Mouse (Mus musculus): ENCODE data around the gene Ift140. TPM values are rescaled to one million over a fixed set of nuclear protein-coding genes. Genes with fewer than 3 reads are reported as not detected.

Gene Ift140
- polyA plus RNA-seq, 1 experiment from 2014 or later: 31.6 TPM

GRCm38 (mm10) chr17:25047143-25047542 is 31.3 kb downstream of the Ift140 start:
- H3K36me3 ChIP-seq (replicated peaks): peaks cover 66% of the 10 kb centered on the region
- H3K27me3 ChIP-seq (replicated peaks; ENCODE audit: low read depth, poor library complexity, severe bottlenecking): no peaks in the 10 kb centered on the region
- 93% methylated on average over 6 of the region's 6 CpGs for WGBS
- H3K4me3 ChIP-seq: no peak overlapping the region
- no peak overlapping the region for H3K27ac ChIP-seq (replicated peaks)
- DNase-seq (ENCODE audit: low spot score): no peak
- no peaks in the 10 kb centered on the region for H3K9me3 ChIP-seq
- H3K4me1 ChIP-seq: no peaks in the 10 kb centered on the region

- DNase-seq (ENCODE audit: low spot score): no peak
- no peak overlapping the region for H3K4me3 ChIP-seq
- no peaks in the 10 kb centered on the region for H3K27me3 ChIP-seq (replicated peaks; ENCODE audit: low read depth, poor library complexity, severe bottlenecking)
- H3K36me3 ChIP-seq (replicated peaks): peaks cover 84% of the 10 kb centered on the region
- no peak overlapping the region for H3K27ac ChIP-seq (replicated peaks)
- H3K4me1 ChIP-seq: no peaks in the 10 kb centered on the region
- no peaks in the 10 kb centered on the region for H3K9me3 ChIP-seq
- WGBS: 89% methylated on average over 9 of the region's 9 CpGs
These were observed 37.4 kb downstream of the Ift140 start for GRCm38 (mm10) chr17:25053274-25053673.

GRCm38 (mm10) chr17:25057041-25057440 is 41.2 kb downstream of the Ift140 start:
- Histone ChIP-seq H3K4me3 (no peak overlapping the region), H3K9me3 (no peaks in the 10 kb centered on the region), H3K36me3 (replicated peaks) (peaks cover 90% of the 10 kb centered on the region), H3K27ac (replicated peaks) (no peak overlapping the region), H3K27me3 (replicated peaks; ENCODE audit: low read depth, poor library complexity, severe bottlenecking) (no peaks in the 10 kb centered on the region), H3K4me1 (no peaks in the 10 kb centered on the region)
- WGBS: 87% methylated on average over 6 of the region's 6 CpGs
- DNase-seq (ENCODE audit: low spot score): no peak

- Histone ChIP-seq H3K4me1 (no peaks in the 10 kb centered on the region), H3K4me3 (no peak overlapping the region), H3K9me3 (no peaks in the 10 kb centered on the region), H3K27me3 (replicated peaks; ENCODE audit: low read depth, poor library complexity, severe bottlenecking) (no peaks in the 10 kb centered on the region), H3K36me3 (replicated peaks) (peaks cover 76% of the 10 kb centered on the region), H3K27ac (replicated peaks) (no peak overlapping the region)
- DNase-seq (ENCODE audit: low spot score): no peak
- 88% methylated on average over 4 of the region's 4 CpGs for WGBS
These were observed 47.4 kb downstream of the Ift140 start for GRCm38 (mm10) chr17:25063261-25063660.

- Histone ChIP-seq H3K27ac (replicated peaks) (no peak overlapping the region), H3K36me3 (replicated peaks) (peaks cover 70% of the 10 kb centered on the region), H3K4me3 (no peak overlapping the region)
These were observed 48.0 kb downstream of the Ift140 start for GRCm38 (mm10) chr17:25063872-25064271.

GRCm38 (mm10) chr17:25064351-25064750 is 48.5 kb downstream of the Ift140 start:
- Histone ChIP-seq H3K9me3 (no peaks in the 10 kb centered on the region), H3K36me3 (replicated peaks) (peaks cover 65% of the 10 kb centered on the region), H3K27ac (replicated peaks) (no peak overlapping the region), H3K4me3 (no peak overlapping the region), H3K27me3 (replicated peaks; ENCODE audit: low read depth, poor library complexity, severe bottlenecking) (no peaks in the 10 kb centered on the region), H3K4me1 (no peaks in the 10 kb centered on the region)
- no peak for DNase-seq (ENCODE audit: low spot score)
- WGBS: 77% methylated on average over 9 of the region's 9 CpGs

More at GRCm38 (mm10) chr17:25063872-25064271, 48.0 kb downstream of the Ift140 start:
- no peaks in the 10 kb centered on the region for H3K27me3 ChIP-seq (replicated peaks; ENCODE audit: low read depth, poor library complexity, severe bottlenecking)
- H3K9me3 ChIP-seq: no peaks in the 10 kb centered on the region
- WGBS: 93% methylated on average over 12 of the region's 12 CpGs
- no peak for DNase-seq (ENCODE audit: low spot score)
- H3K4me1 ChIP-seq: no peaks in the 10 kb centered on the region

- 80% methylated on average over 3 of the region's 3 CpGs for WGBS
- DNase-seq (ENCODE audit: low spot score): no peak
- Histone ChIP-seq H3K36me3 (replicated peaks) (peaks cover 63% of the 10 kb centered on the region), H3K4me1 (no peaks in the 10 kb centered on the region), H3K27me3 (replicated peaks; ENCODE audit: low read depth, poor library complexity, severe bottlenecking) (no peaks in the 10 kb centered on the region), H3K9me3 (no peaks in the 10 kb centered on the region), H3K27ac (replicated peaks) (no peak overlapping the region), H3K4me3 (no peak overlapping the region)
These were observed 49.3 kb downstream of the Ift140 start for GRCm38 (mm10) chr17:25065189-25065588.

GRCm38 (mm10) chr17:25066595-25066994 is 50.7 kb downstream of the Ift140 start:
- H3K9me3 ChIP-seq: no peaks in the 10 kb centered on the region
- 93% methylated on average over 7 of the region's 7 CpGs for WGBS
- no peaks in the 10 kb centered on the region for H3K4me1 ChIP-seq
- no peak overlapping the region for H3K4me3 ChIP-seq
- no peak overlapping the region for H3K27ac ChIP-seq (replicated peaks)
- H3K27me3 ChIP-seq (replicated peaks; ENCODE audit: low read depth, poor library complexity, severe bottlenecking): no peaks in the 10 kb centered on the region
- no peak for DNase-seq (ENCODE audit: low spot score)
- H3K36me3 ChIP-seq (replicated peaks): peaks cover 60% of the 10 kb centered on the region

- peaks cover 52% of the 10 kb centered on the region for H3K36me3 ChIP-seq (replicated peaks)
- H3K9me3 ChIP-seq: no peaks in the 10 kb centered on the region
- DNase-seq (ENCODE audit: low spot score): no peak
- H3K4me3 ChIP-seq: no peak overlapping the region
- H3K27me3 ChIP-seq (replicated peaks; ENCODE audit: low read depth, poor library complexity, severe bottlenecking): no peaks in the 10 kb centered on the region
- H3K4me1 ChIP-seq: no peaks in the 10 kb centered on the region
- WGBS: 81% methylated on average over 8 of the region's 8 CpGs
- no peak overlapping the region; the same call in 1 of the 2 replicates for H3K27ac ChIP-seq (replicated peaks)
These were observed 51.6 kb downstream of the Ift140 start for GRCm38 (mm10) chr17:25067442-25067851.

GRCm38 (mm10) chr17:25068690-25069089 is 52.8 kb downstream of the Ift140 start:
- WGBS: 69% methylated on average over 2 of the region's 2 CpGs
- H3K9me3 ChIP-seq: no peaks in the 10 kb centered on the region
- no peak for DNase-seq (ENCODE audit: low spot score)
- peaks cover 40% of the 10 kb centered on the region for H3K36me3 ChIP-seq (replicated peaks)
- H3K4me1 ChIP-seq: no peaks in the 10 kb centered on the region
- H3K27me3 ChIP-seq (replicated peaks; ENCODE audit: low read depth, poor library complexity, severe bottlenecking): no peaks in the 10 kb centered on the region
- H3K4me3 ChIP-seq: no peak overlapping the region
- no peak overlapping the region for H3K27ac ChIP-seq (replicated peaks)

- H3K9me3 ChIP-seq: no peaks in the 10 kb centered on the region
- H3K4me1 ChIP-seq: peaks cover 18% of the 10 kb centered on the region
- H3K27ac ChIP-seq (replicated peaks): no peak overlapping the region
- WGBS: 93% methylated on average over 4 of the region's 4 CpGs
- DNase-seq (ENCODE audit: low spot score): no peak
- no peaks in the 10 kb centered on the region for H3K27me3 ChIP-seq (replicated peaks; ENCODE audit: low read depth, poor library complexity, severe bottlenecking)
- peak overlapping the region; percentile 4; the same call in 1 of the 2 replicates for H3K4me3 ChIP-seq
- H3K36me3 ChIP-seq (replicated peaks): peaks cover 30% of the 10 kb centered on the region
These were observed 61.0 kb downstream of the Ift140 start for GRCm38 (mm10) chr17:25076906-25077305.

- Histone ChIP-seq H3K27ac (replicated peaks) (no peak overlapping the region), H3K4me1 (peaks cover 28% of the 10 kb centered on the region), H3K9me3 (no peaks in the 10 kb centered on the region), H3K36me3 (replicated peaks) (peaks cover 30% of the 10 kb centered on the region), H3K27me3 (replicated peaks; ENCODE audit: low read depth, poor library complexity, severe bottlenecking) (no peaks in the 10 kb centered on the region), H3K4me3 (peak overlapping the region; percentile 4; the same call in 1 of the 2 replicates)
- no peak for DNase-seq (ENCODE audit: low spot score)
- WGBS: 84% methylated on average over 13 of the region's 13 CpGs
These were observed 62.0 kb downstream of the Ift140 start for GRCm38 (mm10) chr17:25077771-25078372.

- Histone ChIP-seq H3K9me3 (no peaks in the 10 kb centered on the region), H3K36me3 (replicated peaks) (peaks cover 28% of the 10 kb centered on the region), H3K4me1 (peaks cover 50% of the 10 kb centered on the region), H3K4me3 (peak overlapping the region; percentile 43), H3K27me3 (replicated peaks; ENCODE audit: low read depth, poor library complexity, severe bottlenecking) (no peaks in the 10 kb centered on the region), H3K27ac (replicated peaks) (peak overlapping the region; percentile 76)
- WGBS: 92% methylated on average over 13 of the region's 13 CpGs
- no peak for DNase-seq (ENCODE audit: low spot score)
These were observed 64.3 kb downstream of the Ift140 start for GRCm38 (mm10) chr17:25080210-25080609.

Data from embryonic facial prominence, embryonic 10.5 days (tissue).